Mouse (Mus musculus): ENCODE results near the gene Fbxl13. TPM values are rescaled to one million over a fixed set of nuclear protein-coding genes. Genes with fewer than 3 reads are reported as not detected.

Fbxl13 gene
- total and polyA plus RNA-seq, 3 experiments = 0.13 to 0.23 TPM; not detected in 1

GRCm38 (mm10) chr5:21680029-21680428, 34.6 kb upstream of the Fbxl13 start:
- no peak overlapping the region for H3K27ac ChIP-seq (ENCODE audit: control insufficient read depth, low read depth, low read length)
- no peaks in the 10 kb centered on the region for H3K27me3 ChIP-seq (ENCODE audit: control insufficient read depth in 1 of 2, insufficient read depth in 2 of 2, low read length in 2 of 2)
- H3K4me3 ChIP-seq (ENCODE audit: control insufficient read depth in 1 of 2, insufficient read depth in 1 of 2, low read depth in 2 of 2, low read length in 2 of 2) = no peak overlapping the region
- no peaks in the 10 kb centered on the region for H3K9me3 ChIP-seq (replicated peaks; ENCODE audit: insufficient read depth, low read length)
- H3K9ac ChIP-seq (ENCODE audit: control insufficient read depth, low read depth, low read length, poor library complexity, severe bottlenecking) = no peak overlapping the region
- H3K79me2 ChIP-seq (ENCODE audit: control insufficient read depth, insufficient read depth, low read length, poor library complexity) = no peaks in the 10 kb centered on the region
- H3K36me3 ChIP-seq (ENCODE audit: control insufficient read depth in 1 of 2, insufficient read depth in 2 of 2, low read length in 2 of 2) = no peaks in the 10 kb centered on the region
- TF ChIP-seq E2F4 (IDR thresholded peaks at IDR 0.05; ENCODE audit: borderline replicate concordance, low read depth, low read length) = no peak
- H3K4me1 ChIP-seq (ENCODE audit: control insufficient read depth in 1 of 2, insufficient read depth in 2 of 2, low read length in 2 of 2) = no peaks in the 10 kb centered on the region
- no peak for DNase-seq (ENCODE audit: low read depth, low spot score)

GRCm38 (mm10) chr5:21678363-21678762, 32.9 kb upstream of the Fbxl13 start:
- H3K9ac ChIP-seq (ENCODE audit: control insufficient read depth, low read depth, low read length, poor library complexity, severe bottlenecking) = no peak overlapping the region
- H3K27me3 ChIP-seq (ENCODE audit: control insufficient read depth in 1 of 2, insufficient read depth in 2 of 2, low read length in 2 of 2) = no peaks in the 10 kb centered on the region
- H3K4me1 ChIP-seq (ENCODE audit: control insufficient read depth in 1 of 2, insufficient read depth in 2 of 2, low read length in 2 of 2) = no peaks in the 10 kb centered on the region
- DNase-seq (ENCODE audit: low read depth, low spot score) = no peak
- TF ChIP-seq ETS1 (IDR thresholded peaks at IDR 0.05; ENCODE audit: low read depth, low read length) (no peak), POLR2AphosphoS2 (IDR thresholded peaks at IDR 0.05; ENCODE audit: low read length) (no peak), TBP (IDR thresholded peaks at IDR 0.05; ENCODE audit: low read depth, low read length) (no peak), TAL1 (IDR thresholded peaks at IDR 0.05; ENCODE audit: low read length) (no peak), KAT2A (conservative IDR thresholded peaks at IDR 0.05; ENCODE audit: low read depth, low read length) (no peak), E2F4 (IDR thresholded peaks at IDR 0.05; ENCODE audit: borderline replicate concordance, low read depth, low read length) (no peak), SIN3A (IDR thresholded peaks at IDR 0.05; ENCODE audit: low read length) (no peak), GATA1 (IDR thresholded peaks at IDR 0.05; ENCODE audit: low read depth, low read length) (no peak), USF1 (IDR thresholded peaks at IDR 0.05; ENCODE audit: low read depth, low read length) (no peak), HCFC1 (IDR thresholded peaks at IDR 0.05; ENCODE audit: low read depth, low read length) (no peak), ELF1 (IDR thresholded peaks at IDR 0.05; ENCODE audit: low read depth, low read length) (no peak), NRF1 (IDR thresholded peaks at IDR 0.05; ENCODE audit: insufficient read depth, low read depth, low read length, poor library complexity, severe bottlenecking) (no peak), CHD1 (IDR thresholded peaks at IDR 0.05; ENCODE audit: low read depth, low read length) (no peak), CHD2 (IDR thresholded peaks at IDR 0.05; ENCODE audit: low read length) (no peak), POLR2A (IDR thresholded peaks at IDR 0.05; ENCODE audit: control insufficient read depth in 1 of 2, insufficient read depth in 1 of 2, low read depth in 1 of 2, low read length in 2 of 2, poor library complexity in 1 of 2) (no peak), SMC3 (IDR thresholded peaks at IDR 0.05; ENCODE audit: low read depth, low read length) (no peak), ZNF384 (IDR thresholded peaks at IDR 0.05; ENCODE audit: low read depth, low read length) (no peak), MXI1 (IDR thresholded peaks at IDR 0.05; ENCODE audit: low read depth, low read length) (no peak), RAD21 (IDR thresholded peaks at IDR 0.05; ENCODE audit: low read depth, low read length) (no peak), MYC (IDR thresholded peaks at IDR 0.05; ENCODE audit: low read depth, low read length) (no peak)
- no peaks in the 10 kb centered on the region for H3K9me3 ChIP-seq (replicated peaks; ENCODE audit: insufficient read depth, low read length)
- H3K36me3 ChIP-seq (ENCODE audit: control insufficient read depth in 1 of 2, insufficient read depth in 2 of 2, low read length in 2 of 2) = no peaks in the 10 kb centered on the region; a peak in 1 of 4 replicates
- H3K27ac ChIP-seq (ENCODE audit: control insufficient read depth, low read depth, low read length) = no peak overlapping the region
- no peak overlapping the region for H3K4me3 ChIP-seq (ENCODE audit: control insufficient read depth in 1 of 2, insufficient read depth in 1 of 2, low read depth in 2 of 2, low read length in 2 of 2)
- peaks cover under 1% of the 10 kb centered on the region; the same call in 1 of the 2 replicates for H3K79me2 ChIP-seq (ENCODE audit: control insufficient read depth, insufficient read depth, low read length, poor library complexity)
